Mouse (Mus musculus) thymus, adult 2 months (tissue): ENCODE results near the gene Nop56.

Experiments used
- CTCF ChIP-seq: fragments of 200-500 bp; IDR thresholded peaks from 2 replicates; pipeline ENCODE4 v1.5.1; 2012; ENCODE audit warnings: mild to moderate bottlenecking, control low read depth, low read length, moderate library complexity, borderline replicate concordance; ENCODE audit not compliant: control insufficient read depth, poor library complexity, insufficient read depth; ENCODE audit errors: extremely low read depth
- POLR2A ChIP-seq: fragments of 200-500 bp; IDR thresholded peaks from 2 replicates; pipeline ENCODE4 v1.6.1; 2012; ENCODE audit warnings: mild to moderate bottlenecking, low read length, control low read depth, moderate library complexity; ENCODE audit not compliant: control insufficient read depth, poor library complexity, insufficient read depth; ENCODE audit errors: extremely low read depth

- TF ChIP-seq CTCF (no peak), POLR2A (no peak)
These were observed 13.4 kb upstream of the Nop56 start for GRCm38 (mm10) chr2:130260822-130261221.
